Mouse (Mus musculus) gonadal fat pad, adult 2 months (tissue): Measurements from ENCODE around the gene Wdr17. TPM values are rescaled to one million over a fixed set of nuclear protein-coding genes. Genes with fewer than 3 reads are reported as not detected.
"Not testable (repeated sequence)": the region's sequence is repeated elsewhere in the genome, so short reads cannot be mapped to it uniquely, and the experiment has no call there.

Experiments used
- DNase-seq: peaks from one replicate; pipeline ENCODE4 v3.0.0-alpha.2; 2012; ENCODE audit warnings: low read depth
- polyA plus RNA-seq: library from polyadenylated mRNA; depleted of rRNA; stranded (reverse); fragments of >200 nt; gene quantifications from 2 replicates; pipeline ENCODE4 v1.2.3, GENCODE M21; 2012

The Wdr17 gene
- polyA plus RNA-seq, 1 experiment: 0.32 TPM

DNA sequence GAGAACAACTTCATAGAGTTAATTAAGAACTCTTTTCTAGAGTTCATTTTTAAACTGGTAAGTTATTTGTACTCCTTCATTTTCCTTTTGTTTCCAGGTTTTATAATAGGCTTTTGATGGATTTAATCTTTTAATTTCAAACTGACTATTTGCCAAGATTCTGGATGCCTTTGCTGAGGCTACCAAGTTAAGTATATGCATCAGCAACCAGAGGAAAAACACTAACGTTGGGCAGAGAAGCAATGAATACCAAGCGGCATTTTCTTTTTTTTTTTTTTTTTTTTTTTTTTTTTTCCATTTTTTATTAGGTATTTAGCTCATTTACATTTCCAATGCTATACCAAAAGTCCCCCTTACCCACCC is 94.3 kb downstream of the Wdr17 start:
- DNase-seq: no peak

DNA sequence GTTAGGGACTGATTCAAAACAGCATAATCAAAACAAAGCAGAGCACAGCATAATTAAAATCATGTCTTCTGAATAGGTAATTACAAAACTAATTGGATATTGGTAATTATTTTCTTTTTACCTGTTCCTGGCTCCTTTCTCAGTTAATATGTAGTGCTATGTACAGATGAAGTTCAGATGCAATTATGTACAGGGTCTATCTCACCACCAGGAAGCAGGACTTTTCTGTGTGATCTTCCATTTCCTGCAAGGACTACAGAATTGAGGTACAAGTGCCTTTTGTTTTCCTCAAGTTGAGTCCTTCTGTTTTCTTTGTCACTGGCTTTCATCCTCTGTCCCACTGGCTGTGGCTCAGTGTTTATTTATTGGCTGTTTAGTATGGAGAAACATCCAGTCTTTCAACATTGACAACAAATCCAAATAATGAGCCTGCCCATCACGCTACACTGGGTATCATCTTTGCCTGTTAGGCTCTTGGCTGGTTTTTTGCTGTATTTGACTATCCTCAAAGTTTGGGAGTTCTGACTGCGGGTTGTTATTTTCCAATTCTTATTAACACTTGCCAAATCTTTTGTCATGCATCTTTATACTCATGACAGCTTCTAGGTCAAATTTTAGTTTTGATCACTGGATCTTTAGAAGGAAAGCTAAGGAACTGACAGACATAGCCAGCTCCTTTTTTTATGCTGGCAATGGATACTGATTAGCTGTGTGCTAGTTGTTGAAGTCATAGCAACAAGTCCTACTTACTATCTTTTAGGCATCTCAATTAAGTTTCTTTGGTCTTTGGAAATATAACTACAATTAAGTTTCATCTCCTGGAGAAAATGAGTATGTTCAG is 94.9 kb downstream of the Wdr17 start:
- DNase-seq: no peak

DNA sequence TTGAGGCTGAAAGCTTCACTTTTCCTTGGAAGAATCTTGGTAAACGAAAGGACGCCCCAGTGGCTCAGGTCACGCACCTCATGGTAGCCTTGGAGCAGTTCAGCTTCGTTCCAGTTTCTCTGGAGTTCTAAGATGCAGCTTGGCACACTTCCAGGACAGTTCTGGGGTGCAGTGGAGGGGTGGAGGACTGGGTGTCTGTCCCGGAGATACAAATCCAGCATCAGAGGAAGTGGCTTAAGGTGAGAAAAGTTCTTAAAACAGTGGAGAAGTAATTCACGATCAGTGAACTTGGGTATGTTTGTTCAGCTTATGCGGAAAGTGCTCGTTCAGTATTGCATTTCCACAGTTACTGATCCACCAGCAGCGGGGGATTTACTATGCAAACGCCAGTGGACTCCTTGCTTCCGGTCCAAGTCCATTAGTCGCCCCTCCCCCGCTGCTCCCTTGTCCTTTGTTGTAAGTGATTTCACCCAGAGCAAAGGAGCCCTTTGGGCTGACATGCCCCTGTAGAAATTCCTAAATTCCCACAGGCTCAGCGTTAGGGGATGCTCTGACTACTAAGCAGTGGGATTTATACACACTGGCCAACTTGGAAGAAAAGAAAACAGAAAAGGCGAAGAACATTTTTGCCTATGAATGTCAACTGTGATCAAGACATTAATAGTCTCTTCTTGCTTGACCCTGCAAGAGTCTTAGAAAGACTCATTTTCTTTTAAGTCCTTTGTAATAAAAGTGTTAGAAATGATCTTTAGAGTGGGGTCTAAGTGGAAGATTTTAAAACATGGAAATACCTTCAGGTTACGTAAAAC is 106.6 kb downstream of the Wdr17 start:
- no peak for DNase-seq

DNA sequence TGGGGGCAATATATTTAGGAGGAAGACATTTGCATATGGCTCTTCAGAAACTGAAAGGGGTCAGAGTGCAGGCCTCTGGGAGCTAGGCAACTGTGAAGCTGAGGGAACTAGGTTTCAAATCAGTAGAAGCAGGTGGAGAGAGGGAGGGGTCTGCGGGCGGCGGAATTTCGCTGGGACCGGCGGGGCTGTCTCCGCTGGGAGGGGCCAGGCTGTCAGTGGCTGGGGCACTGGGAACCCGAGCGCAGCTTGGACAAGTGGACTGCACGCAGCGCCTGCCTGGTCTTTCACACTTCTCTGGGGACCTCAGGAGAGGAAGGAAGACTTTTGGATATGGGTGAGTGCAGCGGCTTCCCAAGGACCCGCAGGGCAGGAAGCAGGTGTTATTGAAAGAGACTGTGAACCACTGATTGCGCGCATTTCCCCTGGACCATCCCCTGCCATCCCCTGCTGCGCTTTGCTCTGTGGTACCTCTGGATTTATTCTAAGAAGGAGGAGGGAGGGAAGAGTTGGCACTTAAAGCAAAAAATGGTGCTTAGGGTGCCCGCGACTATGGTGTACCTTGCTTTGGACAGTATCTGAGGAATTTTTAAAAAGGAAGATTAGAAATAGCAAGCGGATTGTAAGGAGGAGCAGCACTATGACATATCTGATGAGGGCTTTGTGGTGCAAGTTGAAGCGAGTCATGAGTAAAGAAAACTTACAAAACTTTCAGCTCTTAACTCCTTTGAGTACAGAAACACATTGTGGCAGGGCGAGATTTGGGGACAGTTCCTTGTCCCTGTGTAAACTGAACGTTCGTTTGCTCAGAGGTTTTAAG is 107.5 kb downstream of the Wdr17 start:
- no peak for DNase-seq

DNA sequence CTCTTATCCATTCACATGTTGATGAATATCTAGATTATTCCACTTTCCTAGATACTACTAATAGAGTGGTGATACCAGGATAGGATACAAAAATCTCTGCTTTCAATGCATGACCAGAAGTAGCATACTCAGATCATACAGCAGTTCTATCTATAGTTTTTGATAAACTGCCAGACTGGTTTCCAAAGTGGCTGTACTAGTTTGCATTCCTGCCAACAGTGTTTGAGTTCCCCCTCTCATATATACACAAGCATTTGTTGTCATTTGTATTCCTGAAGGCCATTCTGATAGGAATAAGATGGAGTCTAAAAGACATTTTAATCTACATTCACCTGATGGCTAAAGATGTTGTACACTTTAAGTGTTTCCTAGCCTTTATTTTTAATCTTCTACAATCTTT is 110.0 kb downstream of the Wdr17 start:
- DNase-seq: no peak

DNA sequence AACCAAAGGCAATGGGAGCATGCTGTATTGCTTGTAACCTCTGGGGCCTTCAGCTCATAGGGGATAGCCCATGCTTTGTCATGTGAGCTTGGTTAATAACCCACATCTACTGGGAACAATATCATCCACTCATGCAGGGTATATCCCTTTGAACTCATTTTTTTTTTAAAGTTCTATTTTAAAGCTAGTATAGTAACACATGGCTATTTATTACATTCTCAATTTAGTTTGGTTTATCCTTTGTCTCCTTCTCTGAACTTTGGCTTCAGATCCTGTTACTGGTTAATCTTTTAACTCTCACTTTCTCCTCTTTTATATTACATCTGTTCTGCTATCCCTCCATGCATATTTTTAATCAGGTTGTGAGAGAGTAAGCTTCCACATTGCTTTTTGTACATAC is 110.7 kb downstream of the Wdr17 start:
- no peak for DNase-seq

DNA sequence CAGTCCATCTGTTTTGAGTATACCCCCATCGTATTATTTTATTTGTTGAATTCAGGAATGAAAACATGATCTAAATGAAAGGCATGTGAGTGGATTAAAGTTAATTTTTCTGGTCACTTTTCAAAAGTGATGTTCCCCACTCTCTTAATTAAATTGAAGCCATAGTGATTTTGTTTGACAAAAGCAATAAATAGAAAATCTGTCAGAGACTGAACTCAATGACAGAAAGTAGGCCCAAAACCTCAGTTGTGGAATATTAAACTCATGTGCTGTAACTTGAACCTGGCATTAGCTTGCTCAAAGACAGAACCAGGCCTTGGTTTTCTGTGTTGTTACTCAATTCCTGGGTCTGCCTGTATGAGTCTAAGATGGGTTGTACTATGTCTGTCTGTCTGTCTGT is 129.3 kb downstream of the Wdr17 start:
- no peak for DNase-seq

DNA sequence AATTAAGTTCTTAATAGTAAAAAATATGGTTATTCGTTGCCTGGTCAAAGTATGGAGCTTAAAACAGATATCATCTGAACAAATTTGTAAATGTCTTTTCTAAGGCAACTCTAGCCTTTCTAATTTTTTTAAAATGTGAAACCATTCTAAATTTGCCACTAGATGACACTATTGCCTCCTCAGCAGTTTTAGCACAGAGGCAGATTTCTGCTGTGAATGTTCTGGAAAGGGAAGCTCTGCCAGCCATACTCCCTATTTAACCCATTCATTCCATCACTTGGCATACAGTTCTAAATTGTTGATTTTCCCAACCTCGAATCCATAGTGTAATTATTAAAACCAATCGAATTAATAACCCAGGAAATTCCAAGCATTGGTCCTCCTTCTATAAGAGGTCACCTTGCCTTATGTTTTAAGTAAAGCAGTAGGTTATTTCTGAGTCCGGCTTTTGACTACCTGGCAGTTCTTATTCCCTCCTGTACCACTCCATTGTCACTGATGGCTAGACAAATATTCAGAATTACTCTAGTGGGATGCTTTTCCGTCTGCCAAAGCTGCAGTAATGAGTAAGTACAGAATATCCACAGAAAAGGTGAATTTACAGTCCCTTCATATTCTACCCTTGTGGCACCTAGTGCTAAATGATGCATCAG is 150.2 kb downstream of the Wdr17 start:
- no peak for DNase-seq

DNA sequence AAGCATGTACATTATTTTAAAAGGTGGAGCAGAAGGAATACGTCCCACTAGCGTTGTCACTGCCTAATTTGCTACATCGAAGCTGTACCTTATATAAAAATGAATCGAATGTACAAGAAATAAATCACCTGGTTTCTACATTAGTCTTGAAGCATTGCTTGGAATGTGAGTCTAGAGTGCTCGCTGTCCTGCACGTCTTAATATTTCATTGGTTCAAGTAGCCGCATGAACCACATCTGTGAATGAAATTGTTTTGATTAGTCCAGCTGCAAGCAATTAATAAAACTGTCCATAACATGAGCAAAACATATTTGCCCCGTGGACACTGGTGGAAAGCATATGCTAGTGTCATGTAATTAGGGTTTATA is 162.3 kb downstream of the Wdr17 start:
- no peak for DNase-seq

DNA sequence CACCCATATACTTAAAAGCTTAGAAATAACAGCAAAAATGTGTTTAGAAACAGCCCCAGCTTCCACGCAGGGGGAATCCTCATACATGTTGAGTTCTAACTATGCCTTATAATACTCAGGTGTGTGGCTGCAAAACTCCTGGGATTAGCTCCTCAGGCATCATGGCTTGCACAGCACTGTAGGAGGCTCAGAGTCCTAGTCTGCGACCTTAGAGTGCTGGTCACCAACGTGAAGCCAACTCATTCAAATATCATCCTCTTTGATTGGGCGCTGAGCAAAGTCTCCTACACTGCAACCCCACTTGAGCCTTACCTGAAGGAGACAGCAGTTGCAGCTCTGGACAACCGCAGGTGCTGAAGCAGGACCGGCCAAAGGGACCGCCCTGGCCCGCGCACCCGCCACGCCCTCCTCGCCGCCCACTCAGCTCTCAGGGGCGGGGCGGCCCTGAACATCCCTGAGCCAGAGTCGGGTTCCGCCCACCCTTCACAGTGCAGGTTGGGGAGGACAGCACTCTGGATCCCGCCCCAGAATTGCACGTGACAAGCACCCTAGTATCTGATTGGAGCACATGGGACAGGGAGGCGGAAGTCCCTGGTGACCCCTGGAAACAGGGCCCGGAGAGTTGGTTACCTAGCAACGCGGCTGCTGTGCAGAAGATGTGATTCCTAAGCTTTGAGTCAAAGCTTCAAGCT is 162.9 kb downstream of the Wdr17 start:
- no peak for DNase-seq

DNA sequence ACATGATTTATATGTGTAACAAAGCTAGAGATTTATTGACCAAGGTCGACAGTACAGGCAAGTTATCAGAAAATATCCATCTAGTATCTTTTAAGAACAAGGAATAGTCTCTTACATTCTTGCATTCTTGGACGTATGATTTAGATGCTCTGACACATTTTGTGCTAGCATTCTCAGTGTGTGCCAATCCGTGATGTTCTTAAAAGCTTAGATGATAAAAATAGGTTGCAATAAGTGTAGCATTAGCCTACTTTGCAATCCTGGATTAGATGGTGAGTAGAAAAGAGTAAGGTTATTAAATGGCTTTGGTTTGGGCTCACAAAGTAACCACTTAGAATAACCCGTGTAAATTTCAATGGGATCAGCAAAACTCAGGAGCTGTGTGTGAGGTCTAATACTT is 168.5 kb downstream of the Wdr17 start:
- no peak for DNase-seq

DNA sequence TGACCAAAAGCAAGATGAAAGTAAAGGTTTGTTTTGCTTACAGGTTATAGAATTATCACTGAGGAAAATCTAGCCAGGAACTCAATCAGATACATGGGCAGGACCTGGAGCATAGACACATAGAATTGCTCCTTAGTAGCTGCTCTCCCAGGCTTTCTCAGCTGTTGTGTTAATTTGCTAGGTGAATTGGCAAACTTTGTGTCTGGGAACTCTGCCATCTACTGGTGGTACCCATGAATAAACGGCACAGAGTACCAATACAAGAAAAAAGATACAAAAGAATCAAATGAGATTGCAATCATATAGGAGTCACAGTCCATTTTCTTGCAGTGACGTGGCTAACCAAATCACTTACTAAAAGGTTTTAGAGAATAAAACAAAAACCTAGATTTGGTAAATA is 181.2 kb downstream of the Wdr17 start:
- DNase-seq: no peak

DNA sequence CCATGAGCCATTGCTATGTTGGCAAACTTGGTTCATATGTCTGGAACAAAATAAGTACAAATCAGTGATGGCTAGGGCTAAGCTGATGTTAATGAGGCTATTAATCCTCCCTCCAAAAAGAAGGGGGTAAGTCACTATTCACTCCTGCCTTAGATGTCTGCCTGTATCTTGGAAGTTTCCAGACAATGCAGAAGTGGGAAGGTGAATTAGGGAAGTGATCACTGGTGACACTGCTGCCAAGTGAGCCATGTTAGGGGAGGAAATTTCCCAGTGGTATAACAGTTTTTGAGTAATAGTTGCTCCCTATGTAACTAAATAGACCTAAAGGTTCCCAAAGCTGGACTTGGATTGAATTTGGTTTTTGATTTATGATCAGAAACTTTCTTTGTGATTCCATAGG is 215.2 kb downstream of the Wdr17 start:
- no peak for DNase-seq

DNA sequence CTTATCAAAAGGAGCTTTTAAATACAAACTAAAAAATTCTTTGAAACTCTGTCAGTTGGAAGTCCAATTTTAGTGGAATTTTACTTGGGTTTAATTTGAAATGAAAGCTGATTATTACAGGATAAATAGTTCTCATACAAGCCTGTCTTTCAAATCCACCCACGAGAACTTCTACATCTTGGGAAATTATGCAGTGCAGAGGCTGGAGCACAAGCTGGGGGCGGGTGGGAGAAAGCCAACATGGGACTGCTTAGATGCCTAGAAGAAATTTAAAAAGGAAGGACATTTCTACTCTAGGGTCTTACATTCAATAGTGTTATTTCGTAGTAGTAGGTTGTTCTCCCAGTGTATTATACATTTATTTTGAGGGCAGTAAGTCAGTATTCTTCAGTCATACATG is 219.2 kb downstream of the Wdr17 start:
- no peak for DNase-seq

DNA sequence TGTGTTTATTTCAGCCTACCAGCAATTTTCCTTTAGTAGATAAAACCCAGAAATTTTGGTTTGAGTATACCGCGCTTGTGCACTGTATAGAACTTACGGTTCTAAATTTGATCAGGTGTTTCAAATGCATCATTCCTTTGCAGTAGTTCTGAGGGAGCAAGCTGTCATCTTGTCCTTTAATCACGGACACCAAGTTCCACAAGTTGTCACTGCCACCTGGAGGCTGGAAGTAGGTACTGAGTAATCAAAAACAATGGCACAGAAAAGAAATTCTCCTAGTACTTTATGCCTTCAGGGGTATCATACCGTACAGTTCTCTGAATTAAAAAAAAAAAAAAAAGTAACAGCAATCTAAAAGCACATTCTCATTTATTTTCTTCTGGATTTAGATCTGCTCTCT is 226.3 kb downstream of the Wdr17 start:
- no peak for DNase-seq

DNA sequence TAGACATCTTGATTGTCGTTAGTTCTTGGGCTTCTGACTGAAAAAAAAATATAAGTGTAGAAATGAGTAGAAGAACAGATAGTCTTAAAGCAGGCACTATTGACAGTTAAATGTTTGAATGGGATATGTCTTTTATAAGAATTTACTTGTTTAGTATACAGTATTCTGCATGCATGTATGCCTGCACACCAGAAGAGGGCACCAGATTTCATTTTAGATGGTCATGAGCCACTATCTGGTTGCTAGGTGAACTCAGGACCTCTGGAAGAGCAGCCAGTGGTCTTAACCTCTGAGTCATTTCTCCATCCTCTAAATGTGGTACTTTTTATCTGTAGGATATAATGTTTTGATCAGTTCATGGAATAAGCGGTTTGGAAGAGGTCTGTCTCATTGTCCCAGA is 227.3 kb downstream of the Wdr17 start:
- DNase-seq: no peak

DNA sequence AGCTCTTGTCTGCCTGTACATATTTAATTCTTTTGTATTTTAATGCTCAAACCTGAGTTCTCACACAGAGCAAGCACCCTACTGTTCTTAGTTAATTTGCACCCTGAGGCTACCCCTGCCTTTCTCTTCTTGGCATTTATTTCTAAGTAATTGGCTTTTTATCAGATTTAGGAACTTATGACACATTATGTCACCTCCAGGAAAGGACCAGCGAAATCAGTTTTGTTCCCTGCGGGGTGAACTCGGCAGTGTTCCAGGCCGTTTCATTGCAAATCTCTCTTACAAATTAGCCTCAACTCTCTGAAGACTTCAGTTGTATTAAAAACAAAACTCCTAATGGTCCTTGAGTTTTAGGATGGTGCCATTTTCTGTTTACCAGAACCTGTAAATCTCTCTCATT is 248.3 kb downstream of the Wdr17 start:
- DNase-seq: no peak

DNA sequence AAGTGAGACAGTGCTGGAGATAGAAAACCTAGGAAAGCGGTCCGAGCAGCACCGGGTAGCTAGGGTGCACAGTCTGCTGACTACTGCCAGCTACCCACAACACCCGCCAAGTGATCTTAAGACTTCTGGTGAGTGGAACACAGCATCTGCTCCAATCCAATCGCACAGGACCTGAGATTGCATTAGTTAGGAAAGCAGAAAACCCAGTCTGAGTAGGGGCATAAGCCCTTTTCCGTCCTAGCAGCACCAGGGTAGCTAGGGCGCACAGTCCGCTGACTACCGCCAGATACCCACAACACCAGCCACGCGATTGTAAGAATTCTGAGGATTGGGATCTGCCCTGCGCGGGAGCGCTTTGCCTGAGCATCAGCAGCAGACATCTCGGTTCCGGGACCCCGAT is 270.3 kb downstream of the Wdr17 start:
- DNase-seq: not testable (repeated sequence)

DNA sequence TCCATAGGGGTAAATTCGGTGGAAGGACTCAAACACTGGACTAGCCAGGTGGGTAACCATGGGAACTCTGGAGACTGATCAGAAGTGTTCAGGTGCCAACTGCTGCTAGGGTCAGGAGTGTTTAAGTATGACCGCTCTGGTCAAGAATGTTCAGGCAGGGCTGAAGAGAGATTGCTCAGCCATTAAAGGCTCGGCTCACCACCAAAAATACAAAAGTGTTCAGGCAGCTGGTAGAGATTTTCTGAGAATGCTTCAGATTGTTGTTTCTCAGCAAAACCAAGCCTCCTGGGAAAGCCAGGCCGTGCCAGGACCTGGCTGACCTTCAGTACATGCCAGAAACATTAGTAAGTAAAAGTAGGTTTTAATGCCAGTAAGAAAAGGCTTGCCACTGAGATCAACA is 276.7 kb downstream of the Wdr17 start:
- no peak for DNase-seq

DNA sequence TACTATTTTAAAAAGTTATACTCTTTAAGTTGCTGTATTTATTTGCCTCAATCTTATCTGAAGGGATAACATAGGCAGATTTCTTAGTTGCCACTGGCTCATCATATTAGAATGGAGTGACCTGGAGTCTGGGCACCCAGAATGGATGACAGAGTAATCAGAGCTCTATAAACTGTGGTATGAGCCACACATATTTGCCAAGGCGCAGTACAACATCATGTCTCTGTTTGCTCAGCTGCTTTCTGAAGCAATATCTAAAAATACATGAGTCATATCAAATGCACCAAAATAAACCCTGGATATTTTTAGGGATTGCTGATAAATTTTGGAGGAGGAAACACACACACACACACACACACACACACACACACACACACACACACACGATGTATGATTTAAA is 277.6 kb downstream of the Wdr17 start:
- no peak for DNase-seq

DNA sequence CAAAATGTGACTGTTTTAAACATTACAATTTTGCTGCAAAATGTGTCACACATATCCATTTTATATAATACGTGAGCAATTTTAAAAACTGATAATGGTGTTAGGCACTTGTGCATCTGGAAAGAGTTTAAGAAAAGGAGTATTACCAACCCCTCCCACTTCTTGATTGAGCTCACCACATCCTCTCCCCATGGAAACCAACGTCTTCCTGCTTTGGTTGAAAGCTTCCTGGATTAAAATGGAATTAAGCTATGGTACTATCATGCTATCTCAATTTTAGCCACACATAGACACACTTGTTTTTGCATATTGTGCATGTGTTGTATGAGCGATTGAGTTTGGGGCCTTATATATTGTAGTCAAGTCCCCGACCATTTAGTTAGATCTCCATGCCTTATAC is 283.5 kb downstream of the Wdr17 start:
- no peak for DNase-seq
